Mouse (Mus musculus) thymus, postnatal 36 days (tissue): ENCODE results near the gene Phldb2.

Source experiments
- DNase-seq, 2 experiments: peaks; one replicate each; pipeline ENCODE4 v3.0.0; 2022; ENCODE audit warnings: mixed read lengths in 2 of 2

Gene Phldb2

GRCm38 (mm10) chr16:45890471-45891200 lies 62.8 kb downstream of the Phldb2 start:
- no peak for DNase-seq

GRCm38 (mm10) chr16:45889636-45890035 lies 63.8 kb downstream of the Phldb2 start:
- DNase-seq = no peak

DNA sequence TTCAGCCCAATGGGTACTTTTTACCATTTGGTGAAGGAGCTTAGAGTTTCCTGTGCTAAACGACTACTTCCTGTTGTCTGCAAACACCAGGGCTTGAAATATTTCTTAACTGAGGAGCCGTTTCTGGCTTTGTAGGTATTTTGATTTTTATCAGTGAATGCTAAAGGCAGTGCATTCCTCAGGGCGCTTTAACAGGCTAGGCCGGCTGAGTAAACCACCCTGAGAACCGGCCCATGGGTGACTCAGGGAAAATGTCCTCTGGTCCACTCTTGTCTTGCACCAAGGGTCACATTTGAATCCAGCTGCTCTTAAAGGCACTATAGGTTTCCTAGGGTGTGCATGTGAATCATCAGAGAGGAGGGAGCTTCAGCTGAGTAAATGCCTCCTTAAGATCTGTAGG lies 66.8 kb downstream of the Phldb2 start:
- DNase-seq = no peak

- no peak for DNase-seq
Observed at GRCm38 (mm10) chr16:45884194-45884593, 69.2 kb downstream of the Phldb2 start.

DNA sequence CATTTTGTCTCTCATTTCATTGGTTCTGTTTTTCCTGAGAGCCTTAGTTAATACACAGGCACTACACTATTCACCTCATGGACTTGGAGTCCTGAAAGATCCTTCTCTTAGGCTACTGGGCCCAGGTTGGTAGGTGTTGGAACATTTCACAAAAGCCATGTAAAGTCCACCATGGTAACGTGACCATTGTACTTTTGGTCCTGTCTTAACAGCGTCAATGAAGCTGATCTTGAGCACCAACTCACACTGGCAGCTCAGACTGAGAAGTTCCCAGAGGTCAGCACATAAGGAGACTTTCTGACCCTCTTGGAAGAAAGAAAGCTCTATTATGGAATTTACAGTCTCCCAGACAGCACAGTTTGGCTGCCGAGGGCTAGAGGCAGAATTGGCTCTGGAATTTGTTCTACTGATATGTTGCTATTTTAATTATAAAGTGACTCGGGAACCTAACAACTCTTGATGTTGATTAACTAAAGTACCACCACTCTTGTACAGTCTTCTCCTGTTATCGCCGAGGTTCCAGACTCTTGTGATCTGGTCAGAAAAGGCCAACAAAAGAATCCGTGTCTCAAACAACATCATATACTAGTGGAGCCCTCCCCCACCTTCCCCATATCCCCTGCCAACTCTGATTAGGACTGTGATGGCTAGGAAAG lies 72.1 kb downstream of the Phldb2 start:
- DNase-seq = no peak

GRCm38 (mm10) chr16:45880101-45880751 lies 73.2 kb downstream of the Phldb2 start:
- no peak for DNase-seq

DNA sequence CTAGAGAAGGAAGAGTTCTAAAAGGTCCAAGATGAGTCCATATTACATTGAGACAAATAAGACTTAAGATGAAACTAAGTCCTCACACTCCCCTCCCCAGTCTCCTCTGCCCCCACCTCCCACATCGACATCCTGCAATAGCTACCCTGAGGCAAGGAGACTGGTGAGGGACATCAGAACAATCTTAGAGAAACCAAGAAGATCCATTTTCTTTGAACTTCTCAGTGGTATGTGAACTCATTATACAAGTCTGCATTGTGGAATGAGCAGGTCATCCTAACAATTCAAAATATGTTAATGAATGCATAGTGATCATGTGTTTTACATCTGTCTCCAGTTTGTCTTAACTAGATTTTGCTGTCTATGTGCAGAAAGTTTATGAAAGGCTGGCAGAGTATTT lies 75.7 kb downstream of the Phldb2 start:
- no peak for DNase-seq

DNA sequence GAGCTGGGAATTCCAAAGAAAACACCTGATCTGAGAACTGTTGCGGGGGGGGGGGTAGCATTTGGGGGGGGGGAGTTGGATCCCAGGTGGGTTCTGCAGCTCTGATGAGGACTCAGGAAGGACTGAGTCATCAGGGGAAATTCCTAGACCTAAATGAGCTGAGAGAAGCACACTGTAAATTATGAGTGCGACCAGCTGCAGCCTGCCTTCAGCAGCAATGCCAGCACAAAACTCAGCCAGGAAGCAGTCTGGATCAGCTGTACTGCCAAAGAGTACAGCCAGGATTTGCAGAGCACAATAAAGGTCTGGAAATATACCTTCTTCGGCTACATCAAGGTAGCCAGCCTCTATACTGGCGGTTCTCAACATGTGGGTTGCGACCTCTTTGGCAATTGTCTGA lies 76.2 kb downstream of the Phldb2 start:
- DNase-seq = no peak

DNA sequence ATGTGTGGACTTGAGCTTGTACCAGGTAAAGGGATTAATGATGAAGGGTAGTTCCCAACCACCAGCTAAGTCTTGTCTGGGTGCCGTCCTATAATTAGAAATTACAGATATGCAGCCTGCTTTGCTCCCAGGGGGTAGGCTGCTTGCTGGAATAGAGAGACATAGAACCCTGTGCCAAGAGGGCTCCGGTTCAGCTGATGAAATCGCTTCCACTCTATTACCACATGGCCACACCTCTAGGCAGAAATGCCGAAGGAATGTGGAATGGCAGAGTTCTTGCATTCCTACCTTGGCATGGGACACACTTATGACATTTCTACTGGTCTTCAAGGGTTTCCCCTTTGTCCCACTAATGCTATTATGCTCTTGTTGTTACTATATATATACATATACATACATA lies 80.0 kb downstream of the Phldb2 start:
- no peak for DNase-seq

DNA sequence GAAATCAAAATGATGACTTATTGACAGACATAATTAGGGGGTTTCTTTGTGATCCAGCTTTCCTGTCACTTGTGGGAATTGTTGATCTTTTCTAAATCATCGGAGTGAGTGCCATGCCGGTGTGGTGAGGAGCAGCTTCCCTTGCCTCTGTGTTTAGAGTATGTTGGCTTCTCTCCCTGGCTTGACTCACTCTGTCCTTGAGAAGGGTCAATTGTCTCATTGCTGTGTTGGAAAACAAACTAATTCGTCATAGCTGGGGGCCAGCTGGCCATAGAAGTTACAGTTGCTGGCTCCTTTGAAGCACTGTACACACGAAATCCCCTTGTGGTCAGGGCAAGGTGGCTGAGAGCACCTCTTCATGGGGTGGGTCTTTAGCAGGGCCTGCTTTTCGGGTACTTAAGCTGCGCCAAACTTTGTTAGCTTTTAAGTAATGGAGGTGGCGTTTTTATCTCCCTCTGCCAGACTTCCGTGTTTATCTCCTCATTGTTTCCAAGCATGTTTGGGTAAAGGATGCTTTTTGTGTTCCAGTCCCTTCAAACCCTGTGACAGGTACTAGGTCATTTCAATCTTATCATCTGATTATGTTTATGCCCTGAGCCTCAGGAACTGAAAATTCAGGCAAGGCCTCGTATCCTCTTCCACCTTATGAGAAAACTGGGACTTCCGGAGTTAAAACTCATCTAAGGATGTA lies 82.0 kb downstream of the Phldb2 start:
- DNase-seq = no peak

- no peak for DNase-seq
Observed at GRCm38 (mm10) chr16:45870651-45871050, 82.7 kb downstream of the Phldb2 start.

DNA sequence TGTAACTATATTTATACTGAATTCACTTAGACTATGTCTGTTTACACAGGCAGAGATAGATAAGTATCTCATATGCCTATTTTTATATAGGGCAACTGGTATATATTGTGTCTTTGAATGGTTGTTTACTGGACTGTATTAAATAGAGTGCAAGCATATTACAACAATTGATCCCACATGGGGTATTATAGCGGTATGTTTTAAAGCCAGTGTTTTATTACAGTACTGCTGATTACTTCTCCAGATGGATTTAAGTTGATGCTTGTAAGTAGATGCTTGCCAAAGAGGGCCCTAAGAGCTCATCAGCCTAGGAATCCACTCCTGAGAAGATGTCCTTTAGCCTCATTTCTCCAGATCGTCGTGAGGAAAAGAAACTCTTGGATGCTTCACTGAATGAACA lies 84.4 kb downstream of the Phldb2 start:
- no peak for DNase-seq

- DNase-seq = no peak
Observed at GRCm38 (mm10) chr16:45857277-45857863, 96.0 kb downstream of the Phldb2 start.

DNA sequence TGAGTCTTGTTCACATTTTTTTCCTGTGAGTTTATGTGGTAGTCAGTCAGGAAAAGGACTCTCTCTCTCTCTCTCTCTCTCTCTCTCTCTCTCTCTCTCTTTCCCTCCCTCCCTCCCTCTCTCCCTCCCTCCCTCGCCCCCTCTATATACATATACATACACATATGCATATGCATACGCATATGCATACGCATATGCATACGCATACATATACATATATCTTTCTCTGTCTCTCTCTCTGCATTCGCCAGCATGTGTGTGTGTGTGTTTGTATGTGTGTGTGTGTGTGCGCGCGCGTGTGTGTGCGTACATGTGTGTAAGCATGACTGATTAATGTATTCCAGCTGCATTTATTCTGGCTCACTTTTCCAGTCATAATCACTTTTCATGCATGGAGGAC lies 98.9 kb downstream of the Phldb2 start:
- DNase-seq = no peak

GRCm38 (mm10) chr16:45849045-45849444 lies 104.4 kb downstream of the Phldb2 start:
- DNase-seq = no peak

DNA sequence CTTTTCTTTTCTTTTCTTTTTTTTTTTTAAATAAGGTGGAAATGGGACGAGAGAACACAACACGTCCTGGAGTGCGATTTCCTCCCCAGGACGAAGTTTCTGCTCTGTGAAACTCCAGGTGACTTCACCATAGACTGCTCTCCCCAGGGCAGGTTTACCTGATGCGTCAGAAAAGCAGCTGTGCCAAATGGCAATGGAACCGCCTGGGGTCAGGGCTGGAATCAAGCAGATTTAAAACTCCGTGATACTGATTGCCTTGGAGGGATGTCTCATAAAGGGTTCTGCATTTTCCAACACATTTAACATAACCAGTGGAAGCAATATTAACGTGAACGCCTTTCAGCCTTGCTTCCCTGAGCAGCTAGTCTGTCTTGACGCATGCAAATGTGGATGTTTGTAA lies 108.5 kb downstream of the Phldb2 start:
- DNase-seq = no peak

GRCm38 (mm10) chr16:45844049-45844780 lies 109.2 kb downstream of the Phldb2 start:
- peak; percentile 44 to 63 for DNase-seq

- DNase-seq = no peak
Observed at GRCm38 (mm10) chr16:45843351-45843891, 110.0 kb downstream of the Phldb2 start.

DNA sequence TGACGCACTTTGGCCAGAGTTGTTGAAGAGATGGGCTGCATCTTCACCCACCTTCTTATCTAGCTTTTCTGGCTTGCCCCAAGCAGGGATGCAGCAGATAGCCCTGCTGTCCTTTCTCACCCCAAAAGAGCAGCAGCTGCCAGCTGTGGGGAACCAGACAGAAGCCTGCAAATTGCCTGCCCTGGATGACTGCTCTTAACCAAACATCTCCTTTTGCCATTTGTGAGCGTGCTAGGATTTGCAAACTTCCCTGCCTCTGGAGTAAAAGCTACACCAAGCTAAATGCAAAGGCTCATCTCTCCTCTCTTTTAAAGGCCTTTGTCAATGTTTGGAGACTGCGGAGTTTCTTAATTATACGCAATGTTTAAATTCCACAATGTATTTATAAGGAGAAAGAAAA lies 111.0 kb downstream of the Phldb2 start:
- no peak for DNase-seq

- no peak for DNase-seq
Observed at GRCm38 (mm10) chr16:45841806-45842205, 111.6 kb downstream of the Phldb2 start.

GRCm38 (mm10) chr16:45841016-45841415 lies 112.4 kb downstream of the Phldb2 start:
- DNase-seq = no peak
